Mouse (Mus musculus) E14TG2a.4 (cell line): ENCODE measurements at regions not wholly inside any gene's neighbourhood (a gene's known extent, or its start where the extent isn't known, plus 50 kb on each side); places are given as distances from the start of the nearest gene placed in this dataset.

Experiments
- H3K27me3 ChIP-seq: 2 replicates; pipeline ENCODE4 v1.6.1; 2014; ENCODE audit warnings: low read length, control low read depth; ENCODE audit not compliant: insufficient read depth
- H3K36me3 ChIP-seq: 2 replicates; pipeline ENCODE4 v1.6.1; 2014; ENCODE audit warnings: low read length, control low read depth; ENCODE audit not compliant: insufficient read depth
- H3K4me1 ChIP-seq: replicated peaks from 2 replicates; pipeline ENCODE4 v1.6.1; 2014; ENCODE audit warnings: low read depth, low read length, control low read depth
- H3K4me3 ChIP-seq: replicated peaks from 2 replicates; pipeline ENCODE4 v1.5.1; 2014; ENCODE audit warnings: mild to moderate bottlenecking, low read length
- H3K9me3 ChIP-seq: 2 replicates; pipeline ENCODE4 v1.6.1; 2014; ENCODE audit warnings: low read length, control low read depth
- CTCF ChIP-seq: conservative IDR thresholded peaks from 2 replicates; pipeline ENCODE4 v1.5.1; 2014; ENCODE audit warnings: low read length
- NANOG ChIP-seq: IDR thresholded peaks from 2 replicates; pipeline ENCODE4 v1.6.1; 2014; ENCODE audit warnings: borderline replicate concordance, low read length, mixed read lengths
- POU5F1 ChIP-seq: IDR thresholded peaks from 2 replicates; pipeline ENCODE4 v1.6.1; 2014; ENCODE audit warnings: low read length, borderline replicate concordance

GRCm38 (mm10) chr10:39216142-39216904 is 52.7 kb upstream of the Ccn6 start:
- TF ChIP-seq NANOG (no peak), CTCF (no peak), POU5F1 (no peak)
- no peaks in the 10 kb centered on the region for H3K4me1 ChIP-seq
- no peak overlapping the region for H3K4me3 ChIP-seq

GRCm38 (mm10) chr10:39214563-39214962 is 51.0 kb upstream of the Ccn6 start:
- TF ChIP-seq POU5F1 = no peak
- no peak for TF ChIP-seq NANOG
- TF ChIP-seq CTCF = no peak
- H3K4me1 ChIP-seq = peaks cover 9% of the 10 kb centered on the region
- H3K27me3 ChIP-seq = peaks cover 11% of the 10 kb centered on the region
- H3K9me3 ChIP-seq = peaks cover 34% of the 10 kb centered on the region
- H3K36me3 ChIP-seq = no peaks in the 10 kb centered on the region
- H3K4me3 ChIP-seq = no peak overlapping the region

More at GRCm38 (mm10) chr10:39216142-39216904, 52.7 kb upstream of the Ccn6 start:
- H3K9me3 ChIP-seq = peaks cover 35% of the 10 kb centered on the region
- H3K36me3 ChIP-seq = 0 out of 2 replicates have a peak, but pooled peaks cover 5% of the 10 kb centered on the region
- H3K27me3 ChIP-seq = peaks cover 11% of the 10 kb centered on the region
